Mouse (Mus musculus) cortical plate, adult 2 months (tissue): ENCODE data around the gene Shank1. TPM values are rescaled to one million over a fixed set of nuclear protein-coding genes. Genes with fewer than 3 reads are reported as not detected.

Source experiments
- H3K27ac ChIP-seq: fragments of 200-500 bp; 2 replicates; pipeline ENCODE4 v1.5.1; 2012; ENCODE audit warnings: low read length, control low read depth, inconsistent platforms; ENCODE audit not compliant: insufficient read depth
- H3K4me1 ChIP-seq: fragments of 200-500 bp; 2 replicates; pipeline ENCODE4 v1.6.1; 2011; ENCODE audit warnings: low read length; ENCODE audit not compliant: control insufficient read depth, insufficient read depth
- H3K4me3 ChIP-seq: fragments of 200-500 bp; 2 replicates; pipeline ENCODE4 v1.5.1; 2011; ENCODE audit warnings: mild to moderate bottlenecking, low read length, control low read depth; ENCODE audit not compliant: insufficient read depth
- CTCF ChIP-seq: fragments of 200-500 bp; IDR thresholded peaks from 2 replicates; pipeline ENCODE4 v1.5.1; 2011; ENCODE audit warnings: mild to moderate bottlenecking, control low read depth, low read length; ENCODE audit not compliant: insufficient read depth; ENCODE audit errors: extremely low read depth
- POLR2A ChIP-seq: fragments of 200-500 bp; IDR thresholded peaks from 2 replicates; pipeline ENCODE4 v1.6.1; 2011; ENCODE audit warnings: mild to moderate bottlenecking, low read length, control low read depth; ENCODE audit not compliant: insufficient read depth; ENCODE audit errors: extremely low read depth
- polyA plus RNA-seq: library from polyadenylated mRNA; depleted of rRNA; stranded (reverse); fragments of >200 nt; gene quantifications from 2 replicates; pipeline ENCODE4 v1.2.3, GENCODE M21; 2012

Gene Shank1
- polyA plus RNA-seq, 1 experiment, result 106 TPM

- Histone ChIP-seq H3K4me1 (peaks cover 2% of the 10 kb centered on the region; the same call in 1 of the 2 replicates), H3K27ac (0 out of 2 replicates have a peak overlapping the region, but pooled peaks have one; percentile 2), H3K4me3 (peak overlapping the region; percentile 93; the same call in 1 of the 2 replicates)
- TF ChIP-seq CTCF, result no peak
- TF ChIP-seq POLR2A, result no peak
These were observed 2.4 kb downstream of the Shank1 start for GRCm38 (mm10) chr7:44312484-44312883.

- H3K27ac ChIP-seq, result no peak overlapping the region
- H3K4me3 ChIP-seq, result no peak overlapping the region
- TF ChIP-seq POLR2A (no peak), CTCF (peak; percentile 47)
- peaks cover 8% of the 10 kb centered on the region; the same call in 1 of the 2 replicates for H3K4me1 ChIP-seq
These were observed 7.9 kb downstream of the Shank1 start for GRCm38 (mm10) chr7:44317913-44318312.

GRCm38 (mm10) chr7:44320886-44321285 is 10.8 kb downstream of the Shank1 start:
- Histone ChIP-seq H3K27ac (peak overlapping the region; percentile 15; the same call in 1 of the 2 replicates), H3K4me1 (peaks cover 8% of the 10 kb centered on the region; the same call in 1 of the 2 replicates), H3K4me3 (no peak overlapping the region)
- TF ChIP-seq POLR2A, result no peak
- 0 out of 2 replicates have a peak, but pooled peaks have one; percentile 16 for TF ChIP-seq CTCF

- Histone ChIP-seq H3K27ac (no peak overlapping the region), H3K4me3 (no peak overlapping the region), H3K4me1 (peaks cover 7% of the 10 kb centered on the region; the same call in 1 of the 2 replicates)
- TF ChIP-seq POLR2A (no peak), CTCF (no peak)
These were observed 12.2 kb downstream of the Shank1 start for GRCm38 (mm10) chr7:44322290-44322689.

- TF ChIP-seq POLR2A, result no peak
- no peak for TF ChIP-seq CTCF
- no peak overlapping the region for H3K4me3 ChIP-seq
- H3K4me1 ChIP-seq, result no peaks in the 10 kb centered on the region
- H3K27ac ChIP-seq, result no peak overlapping the region
These were observed 16.6 kb downstream of the Shank1 start for GRCm38 (mm10) chr7:44326614-44327013.

- Histone ChIP-seq H3K27ac (no peak overlapping the region), H3K4me3 (no peak overlapping the region), H3K4me1 (no peaks in the 10 kb centered on the region)
- TF ChIP-seq POLR2A (no peak), CTCF (no peak)
These were observed 22.3 kb downstream of the Shank1 start for GRCm38 (mm10) chr7:44332336-44332735.

- Histone ChIP-seq H3K4me3 (no peak overlapping the region), H3K4me1 (peaks cover under 1% of the 10 kb centered on the region; the same call in 1 of the 2 replicates), H3K27ac (no peak overlapping the region)
- TF ChIP-seq CTCF (no peak), POLR2A (peak; percentile 32; the same call in 1 of the 2 replicates)
These were observed 24.1 kb downstream of the Shank1 start for GRCm38 (mm10) chr7:44334139-44334538.

GRCm38 (mm10) chr7:44335031-44335878 is 25.2 kb downstream of the Shank1 start:
- TF ChIP-seq CTCF (no peak), POLR2A (peak; percentile 64; the same call in 1 of the 2 replicates)
- peak overlapping the region; percentile 28 for H3K4me3 ChIP-seq
- no peak overlapping the region for H3K27ac ChIP-seq
- peaks cover 6% of the 10 kb centered on the region for H3K4me1 ChIP-seq

- no peak for TF ChIP-seq CTCF
- TF ChIP-seq POLR2A, result peak; percentile 44; the same call in 1 of the 2 replicates
- H3K4me1 ChIP-seq, result peaks cover 9% of the 10 kb centered on the region
- peak overlapping the region; percentile 70 for H3K4me3 ChIP-seq
- peak overlapping the region; percentile 86 for H3K27ac ChIP-seq
These were observed 26.3 kb downstream of the Shank1 start for GRCm38 (mm10) chr7:44336046-44337021.
